Mouse (Mus musculus): Measurements from ENCODE around the gene Bnip2.

DNA sequence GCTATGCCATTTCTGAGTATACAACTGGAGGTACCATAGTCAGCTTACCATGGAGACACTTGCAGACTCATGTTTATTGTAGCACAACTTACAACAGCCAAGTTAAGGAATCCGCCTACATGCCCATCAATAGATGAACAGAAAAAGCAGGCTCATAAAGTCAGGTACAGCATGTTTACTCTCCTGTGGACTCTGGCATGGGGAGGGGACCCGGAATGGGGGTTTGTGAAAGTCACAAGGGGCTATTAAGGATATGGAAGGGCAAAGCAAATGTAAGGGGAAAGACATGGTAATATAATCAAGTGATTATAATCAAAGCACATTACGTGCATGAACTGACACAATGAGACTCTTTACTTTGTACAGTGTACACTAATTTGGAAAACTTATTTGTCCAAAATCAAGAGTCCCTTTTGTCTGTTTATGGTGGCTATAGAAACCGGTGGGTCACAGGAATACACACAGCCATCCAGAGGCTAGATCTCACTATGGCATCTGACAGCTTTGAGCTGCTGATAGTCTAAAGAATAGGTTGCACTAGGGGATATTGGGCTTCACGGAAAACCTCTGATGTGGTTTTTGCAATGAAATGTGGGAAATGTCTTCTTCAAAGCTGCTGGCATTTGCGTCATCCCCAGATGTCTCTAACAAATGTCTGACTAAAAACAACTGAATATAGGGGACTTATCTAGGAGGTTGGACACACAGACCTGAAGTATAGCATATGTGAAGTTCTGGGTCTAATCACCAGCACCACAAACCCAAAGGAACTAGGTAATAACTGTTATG lies 50.5 kb downstream of the Bnip2 start:
- TF ChIP-seq CTCF (IDR thresholded peaks at IDR 0.05; ENCODE audit: extremely low read depth, insufficient read depth, low read length) (no peak), POLR2A (IDR thresholded peaks at IDR 0.05; ENCODE audit: extremely low read depth, insufficient read depth, low read length) (no peak)

Data from cortical plate, adult 2 months (tissue).